Mouse (Mus musculus): ENCODE results near the gene Emc1. TPM values are rescaled to one million over a fixed set of nuclear protein-coding genes. Genes with fewer than 3 reads are reported as not detected.
"Not testable (repeated sequence)": the region's sequence is repeated elsewhere in the genome, so short reads cannot be mapped to it uniquely, and the experiment has no call there.

Gene Emc1
- total RNA-seq, 2 experiments from 2014 or later = 83.0 to 86.7 TPM

- DNase-seq (ENCODE audit: extremely low spot score in 1 of 2, low spot score in 1 of 2) = no peak
These were observed 445 bp downstream of the Emc1 start for GRCm38 (mm10) chr4:139352832-139353231.

- no peak for DNase-seq (ENCODE audit: extremely low spot score in 1 of 2, low spot score in 1 of 2)
These were observed 4.8 kb downstream of the Emc1 start for GRCm38 (mm10) chr4:139357211-139357610.

- no peak for DNase-seq (ENCODE audit: extremely low spot score in 1 of 2, low spot score in 1 of 2)
These were observed 8.6 kb downstream of the Emc1 start for GRCm38 (mm10) chr4:139360761-139361548.

GRCm38 (mm10) chr4:139367336-139367735 is 14.9 kb downstream of the Emc1 start:
- no peak for DNase-seq (ENCODE audit: extremely low spot score in 1 of 2, low spot score in 1 of 2)

GRCm38 (mm10) chr4:139368038-139368437 is 15.7 kb downstream of the Emc1 start:
- DNase-seq (ENCODE audit: extremely low spot score in 1 of 2, low spot score in 1 of 2) = no peak

- no peak for DNase-seq (ENCODE audit: extremely low spot score in 1 of 2, low spot score in 1 of 2)
These were observed 20.7 kb downstream of the Emc1 start for GRCm38 (mm10) chr4:139373130-139373529.

- DNase-seq (ENCODE audit: extremely low spot score in 1 of 2, low spot score in 1 of 2) = no peak
These were observed 21.1 kb downstream of the Emc1 start for GRCm38 (mm10) chr4:139373531-139373930.

GRCm38 (mm10) chr4:139379719-139380118 is 27.3 kb downstream of the Emc1 start:
- DNase-seq (ENCODE audit: extremely low spot score in 1 of 2, low spot score in 1 of 2) = no peak

- DNase-seq (ENCODE audit: extremely low spot score in 1 of 2, low spot score in 1 of 2) = peak; percentile 99 to 100
These were observed 27.9 kb downstream of the Emc1 start for GRCm38 (mm10) chr4:139380207-139380748.

- DNase-seq (ENCODE audit: extremely low spot score in 1 of 2, low spot score in 1 of 2) = peak in 1 of 2 experiments; percentile 9
These were observed 28.5 kb downstream of the Emc1 start for GRCm38 (mm10) chr4:139380775-139381451.

- no peak for DNase-seq (ENCODE audit: extremely low spot score in 1 of 2, low spot score in 1 of 2)
These were observed 29.1 kb downstream of the Emc1 start for GRCm38 (mm10) chr4:139381452-139381845.

GRCm38 (mm10) chr4:139382231-139382630 is 29.8 kb downstream of the Emc1 start:
- no peak for DNase-seq (ENCODE audit: extremely low spot score in 1 of 2, low spot score in 1 of 2)

- not testable (repeated sequence) for DNase-seq (ENCODE audit: extremely low spot score in 1 of 2, low spot score in 1 of 2)
These were observed 33.5 kb downstream of the Emc1 start for GRCm38 (mm10) chr4:139385841-139386240.

GRCm38 (mm10) chr4:139386869-139387319 is 34.5 kb downstream of the Emc1 start:
- DNase-seq (ENCODE audit: extremely low spot score in 1 of 2, low spot score in 1 of 2) = no peak

GRCm38 (mm10) chr4:139389557-139389956 is 37.2 kb downstream of the Emc1 start:
- DNase-seq (ENCODE audit: extremely low spot score in 1 of 2, low spot score in 1 of 2) = no peak

- no peak for DNase-seq (ENCODE audit: extremely low spot score in 1 of 2, low spot score in 1 of 2)
These were observed 43.0 kb downstream of the Emc1 start for GRCm38 (mm10) chr4:139395431-139395830.

GRCm38 (mm10) chr4:139400487-139400886 is 48.1 kb downstream of the Emc1 start:
- no peak for DNase-seq (ENCODE audit: extremely low spot score in 1 of 2, low spot score in 1 of 2)

GRCm38 (mm10) chr4:139403214-139403613 is 50.8 kb downstream of the Emc1 start:
- DNase-seq (ENCODE audit: extremely low spot score in 1 of 2, low spot score in 1 of 2) = no peak

- no peak for DNase-seq (ENCODE audit: extremely low spot score in 1 of 2, low spot score in 1 of 2)
These were observed 59.0 kb downstream of the Emc1 start for GRCm38 (mm10) chr4:139411351-139411750.

- DNase-seq (ENCODE audit: extremely low spot score in 1 of 2, low spot score in 1 of 2) = no peak
These were observed 65.5 kb downstream of the Emc1 start for GRCm38 (mm10) chr4:139417868-139418267.

- no peak for DNase-seq (ENCODE audit: extremely low spot score in 1 of 2, low spot score in 1 of 2)
These were observed 69.2 kb downstream of the Emc1 start for GRCm38 (mm10) chr4:139421621-139422020.
